Mouse (Mus musculus) c-Kit-positive CD71-negative TER-119-negative erythroid progenitor cells, embryonic 14.5 days (primary cell): ENCODE measurements around the gene Olfr1082.
"Not testable (repeated sequence)": the region's sequence is repeated elsewhere in the genome, so short reads cannot be mapped to it uniquely, and the experiment has no call there.

ENCODE experiments used
- DNase-seq: peaks from one replicate; pipeline ENCODE4 v3.0.0-alpha.2; 2013; ENCODE audit warnings: low read depth

Olfr1082 gene

DNA sequence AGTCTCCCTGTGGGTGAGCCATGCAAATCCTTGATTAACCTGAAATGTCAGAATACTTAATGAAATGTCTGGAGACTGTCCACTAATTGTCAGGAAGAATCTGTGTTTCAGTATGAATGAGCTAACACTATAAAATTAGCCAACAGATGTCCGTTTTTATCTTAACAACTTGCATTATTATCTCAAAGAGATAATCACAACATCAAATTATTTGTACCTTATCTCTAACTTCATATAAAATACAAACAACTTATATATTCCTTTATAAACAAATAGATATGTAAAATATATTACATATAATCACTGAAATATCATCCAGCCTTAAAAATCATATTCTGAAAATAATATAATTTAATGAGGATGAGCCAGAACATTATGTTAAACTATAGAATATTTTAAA is at the start of gene Olfr1082:
Gene Olfr1082 (minus strand): TSS at position 101 of the 400 bp plus-strand sequence.
- DNase-seq, result not testable (repeated sequence)

DNA sequence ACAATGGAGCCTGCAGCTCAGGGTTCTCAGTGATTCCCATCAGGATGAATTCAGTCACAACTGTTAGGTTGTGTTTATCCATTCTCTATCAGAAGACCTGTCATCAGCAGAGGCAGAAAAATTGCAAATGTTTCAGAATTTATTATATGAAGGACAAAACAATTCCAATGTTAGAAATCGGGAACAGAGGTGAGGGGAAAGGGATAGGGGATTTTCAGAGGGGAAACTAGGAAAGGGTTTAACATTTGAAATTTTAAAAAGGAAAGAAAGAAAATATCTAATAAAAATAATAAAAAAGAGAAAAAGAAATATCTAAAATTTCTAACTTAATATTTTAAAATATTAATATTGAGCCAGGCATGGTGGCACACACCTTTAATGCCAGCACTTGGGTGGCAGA is 40.9 kb upstream of the Olfr1082 start, which contains the start of gene Olfr1084:
Gene Olfr1084 (minus strand): TSS at position 101 of the 400 bp plus-strand sequence.
- not testable (repeated sequence) for DNase-seq

DNA sequence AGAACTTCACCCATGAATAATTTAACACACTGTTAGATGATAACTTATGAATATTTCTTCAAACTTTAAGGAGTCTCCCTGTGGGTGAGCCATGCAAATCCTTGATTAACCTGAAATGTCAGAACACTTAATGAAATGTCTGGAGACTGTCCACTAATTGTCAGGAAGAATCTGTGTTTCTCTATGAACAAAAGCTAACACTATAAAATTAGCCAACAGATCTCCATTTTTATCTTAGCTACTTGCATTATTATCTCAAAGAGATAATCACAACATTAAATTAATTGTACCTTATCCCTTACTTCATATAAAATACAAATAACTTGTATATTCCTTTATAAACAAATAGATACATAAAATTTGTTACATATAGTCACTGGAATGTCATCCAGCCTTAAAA is 40.6 kb downstream of the Olfr1082 start, which contains the start of gene Olfr1080:
Gene Olfr1080 (minus strand): TSS at position 101 of the 400 bp plus-strand sequence.
- DNase-seq, result not testable (repeated sequence)
